Mouse (Mus musculus) CD4-positive, CD25-positive, alpha-beta regulatory T cell, adult 2 months (primary cell): Measurements from ENCODE around the gene Gbx2.

Experiments used
- DNase-seq: peaks from one replicate; pipeline ENCODE4 v3.0.0-alpha.2; 2012; ENCODE audit warnings: low read depth, low spot score

Gbx2 gene

DNA sequence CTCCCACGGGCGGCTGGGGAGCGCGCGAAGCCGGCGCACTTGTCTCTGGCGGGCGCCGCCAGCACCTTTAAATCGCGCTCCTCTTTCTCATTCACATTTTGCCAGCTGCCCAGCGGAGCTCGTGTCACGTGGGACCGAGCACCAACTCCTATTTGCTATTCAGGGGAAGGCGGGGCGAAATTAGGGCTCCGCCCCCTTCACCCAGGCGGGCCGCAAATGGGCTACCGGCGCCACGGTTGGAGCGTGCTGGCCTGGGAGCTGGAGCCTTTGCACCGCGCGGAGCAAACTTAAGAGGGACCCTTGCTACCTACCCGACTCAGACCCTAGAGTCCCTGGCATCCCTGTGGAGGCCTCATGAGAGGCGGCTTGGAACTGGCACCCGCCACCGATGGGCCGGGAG is at the start of gene Gbx2:
Gene Gbx2 (minus strand): TSS at position 60 of the 400 bp plus-strand sequence.
- no peak for DNase-seq

DNA sequence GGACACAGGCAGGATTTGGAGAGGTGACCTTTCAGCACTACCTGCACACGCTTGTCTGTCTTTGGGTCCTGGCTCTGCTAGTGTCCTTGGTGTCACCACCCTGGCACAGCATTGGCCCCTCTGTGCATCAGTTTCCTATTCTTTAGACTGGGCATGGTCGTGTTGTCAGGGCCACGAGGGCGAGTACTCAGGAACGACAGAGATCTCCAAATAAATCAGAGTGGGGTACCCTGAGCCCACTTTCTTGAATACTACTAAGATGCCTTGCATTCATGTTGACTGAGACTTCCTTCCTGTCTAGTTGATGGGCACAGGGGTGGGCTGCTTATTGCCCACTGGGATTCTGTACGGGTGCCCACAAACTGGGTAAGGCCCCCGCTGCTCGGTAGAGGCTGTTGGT is 46.3 kb upstream of the Gbx2 start:
- DNase-seq = no peak

DNA sequence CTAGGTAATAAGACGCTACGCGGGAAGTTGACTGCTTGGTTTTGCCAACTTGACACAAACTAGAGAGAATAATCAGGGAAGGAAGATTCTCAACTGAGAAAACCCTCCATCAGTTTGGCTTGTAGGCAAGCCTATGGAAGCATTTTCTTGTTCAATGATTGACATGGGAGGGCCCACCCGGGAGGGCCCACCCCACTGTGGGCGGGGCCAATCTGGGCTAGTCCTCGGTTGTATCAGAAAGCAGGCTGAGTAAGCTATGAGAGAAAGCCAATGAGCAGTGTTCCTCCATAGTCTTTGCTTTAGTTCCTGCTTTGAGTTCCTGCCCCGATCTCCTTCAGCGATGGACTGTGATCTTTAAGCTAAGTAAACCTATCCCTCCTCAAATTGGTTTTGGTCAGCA is 45.4 kb upstream of the Gbx2 start:
- DNase-seq = no peak

DNA sequence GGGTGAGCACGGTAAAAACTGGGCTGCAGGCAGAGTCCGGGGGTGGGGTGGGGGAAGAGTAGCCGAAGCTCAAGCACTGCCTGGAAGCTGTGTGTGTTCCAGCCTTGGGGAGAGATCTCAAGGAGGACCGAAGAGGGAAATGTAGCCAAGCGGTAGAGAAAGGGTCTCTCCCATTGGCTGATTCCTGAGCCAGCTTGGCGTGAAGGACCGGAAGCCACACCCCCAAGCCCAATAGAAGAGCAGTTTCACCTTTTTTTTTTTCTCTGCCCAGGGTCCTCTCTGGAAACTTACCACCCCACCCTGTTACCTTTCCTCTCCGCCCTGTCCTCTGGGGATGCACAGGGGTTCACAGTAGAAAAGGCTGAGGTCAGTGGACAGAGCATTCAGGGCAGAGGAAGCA is 43.6 kb upstream of the Gbx2 start:
- no peak for DNase-seq

DNA sequence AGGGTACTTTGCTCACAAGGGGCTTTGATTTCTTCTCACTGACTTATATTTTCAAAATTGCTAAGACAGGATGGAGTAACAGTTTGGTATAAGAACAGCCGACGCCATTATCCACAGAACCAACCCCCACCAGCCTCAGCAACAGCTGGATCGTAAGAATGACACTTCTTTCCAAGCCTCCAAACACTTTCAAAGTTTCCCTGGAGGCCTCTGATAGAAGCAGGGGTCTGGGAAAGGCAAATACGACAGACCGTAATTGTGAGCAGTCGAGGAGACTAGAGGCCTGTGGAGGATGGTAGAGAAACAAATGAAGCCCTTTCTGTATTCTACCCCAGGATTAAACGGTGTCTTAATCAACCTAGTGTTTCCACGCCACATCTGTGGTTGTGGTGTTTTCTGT is 40.9 kb upstream of the Gbx2 start:
- DNase-seq = no peak

DNA sequence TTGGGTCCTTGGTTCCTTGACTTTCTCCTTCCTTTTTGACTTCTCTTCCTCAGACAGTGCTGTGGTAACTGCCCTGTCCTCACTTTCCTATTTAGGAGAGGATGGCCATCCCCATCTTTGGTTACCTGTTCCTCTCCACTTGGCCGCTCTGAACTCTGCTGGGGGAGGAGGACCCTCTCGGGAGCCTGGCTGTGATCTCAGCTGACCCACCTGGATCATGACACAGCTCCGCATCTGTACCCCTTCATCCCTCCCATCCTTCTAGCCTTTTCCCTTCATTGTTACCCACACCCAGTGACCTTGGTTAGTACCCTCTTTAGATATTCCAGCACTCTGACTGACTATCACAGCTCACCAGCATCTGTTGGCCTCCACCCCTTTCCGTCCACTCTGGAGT is 38.7 kb upstream of the Gbx2 start:
- no peak for DNase-seq

GRCm38 (mm10) chr1:89969072-89969713 is 38.2 kb upstream of the Gbx2 start:
- no peak for DNase-seq

DNA sequence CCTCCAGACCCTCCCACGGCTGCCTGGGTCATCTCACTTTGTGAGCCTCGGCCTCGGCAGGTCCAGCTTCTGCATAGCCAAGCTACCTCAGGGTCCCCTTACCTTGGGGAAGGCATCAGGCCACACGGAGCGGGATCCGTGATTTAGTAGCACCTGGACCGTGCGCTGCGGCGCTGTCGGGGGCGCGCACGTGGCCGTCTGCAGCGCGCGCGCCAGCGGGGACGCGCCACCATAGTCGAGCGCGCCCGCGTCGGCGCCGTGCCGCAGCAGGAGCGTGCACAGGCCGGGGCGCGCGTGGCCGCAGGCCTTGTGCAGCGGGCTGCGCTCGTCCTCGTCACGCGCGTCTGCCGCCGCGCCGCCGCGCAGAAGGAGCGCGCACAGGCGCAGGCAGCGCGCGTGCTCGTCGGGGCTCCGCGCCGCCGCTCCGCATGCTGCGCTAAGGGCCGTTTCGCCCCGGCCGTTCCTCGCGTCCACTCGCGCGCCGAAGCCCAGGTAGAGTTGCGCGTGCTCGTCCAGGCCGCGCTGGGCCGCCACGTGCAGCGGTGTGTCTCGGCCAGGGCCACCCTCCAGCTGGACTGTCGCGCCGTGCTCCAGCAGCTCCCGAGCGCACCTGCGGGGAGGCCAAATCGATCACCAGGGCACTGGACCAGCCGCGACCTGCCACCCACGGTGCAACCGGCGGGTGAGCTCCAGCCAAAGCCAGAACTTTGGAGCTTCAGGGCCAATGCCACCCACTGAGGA is 37.3 kb upstream of the Gbx2 start:
- no peak for DNase-seq

- no peak for DNase-seq
These were observed 36.6 kb upstream of the Gbx2 start for GRCm38 (mm10) chr1:89967585-89967984.

GRCm38 (mm10) chr1:89964426-89964825 is 33.4 kb upstream of the Gbx2 start:
- no peak for DNase-seq

DNA sequence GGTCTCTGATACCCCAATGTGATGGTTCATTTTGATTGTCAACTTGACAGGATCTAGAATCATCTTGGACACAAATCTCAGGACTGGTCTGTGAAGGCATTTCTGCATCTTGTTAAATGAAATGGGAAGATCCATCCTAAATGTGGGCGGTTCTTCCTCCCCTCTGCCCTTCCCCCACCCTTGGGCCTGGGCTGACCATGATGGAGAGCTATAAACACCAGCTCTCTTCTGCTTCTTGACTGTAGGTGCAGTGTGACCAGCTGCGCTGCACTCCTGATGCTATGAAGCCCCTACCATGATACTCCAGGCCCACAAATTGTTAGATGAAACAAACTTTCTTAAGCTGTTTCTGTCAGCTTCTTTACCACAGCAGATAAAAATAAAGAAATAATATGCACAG is 32.3 kb upstream of the Gbx2 start:
- no peak for DNase-seq

GRCm38 (mm10) chr1:89962092-89962491 is 31.1 kb upstream of the Gbx2 start:
- DNase-seq = no peak

- DNase-seq = no peak
These were observed 28.4 kb upstream of the Gbx2 start for GRCm38 (mm10) chr1:89959393-89959792.

- peak; percentile 41 for DNase-seq
These were observed 12.2 kb upstream of the Gbx2 start for GRCm38 (mm10) chr1:89943202-89943601.

DNA sequence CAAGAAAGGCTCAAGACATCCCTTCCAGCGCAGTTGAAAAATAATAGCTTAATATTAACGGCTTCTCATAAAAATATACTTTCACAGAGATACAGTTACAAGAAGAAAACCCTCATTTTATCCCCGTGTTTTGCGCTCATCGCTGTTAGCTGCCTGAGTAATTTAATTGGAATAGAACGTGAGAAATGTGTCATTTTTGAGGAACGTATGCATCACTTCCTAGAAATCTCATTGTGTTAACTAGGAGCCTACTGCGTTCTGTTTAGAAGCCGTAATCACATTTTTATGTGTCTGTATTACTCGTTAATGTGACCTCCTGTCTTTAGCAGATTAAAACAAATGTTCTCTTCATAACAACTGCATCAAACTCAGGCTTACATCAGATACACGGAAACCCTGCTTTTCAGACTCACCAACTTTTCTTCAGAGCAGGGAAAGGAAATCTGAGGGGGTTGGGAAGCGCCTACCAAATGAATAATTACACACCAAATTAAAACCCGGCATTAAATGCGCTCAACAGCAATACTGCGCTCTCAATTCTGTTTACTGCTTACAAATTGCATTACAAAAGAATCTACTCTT is 11.5 kb upstream of the Gbx2 start:
- DNase-seq = no peak

GRCm38 (mm10) chr1:89941701-89942381 is 10.9 kb upstream of the Gbx2 start:
- DNase-seq = no peak

GRCm38 (mm10) chr1:89940961-89941524 is 10.1 kb upstream of the Gbx2 start:
- DNase-seq = no peak

DNA sequence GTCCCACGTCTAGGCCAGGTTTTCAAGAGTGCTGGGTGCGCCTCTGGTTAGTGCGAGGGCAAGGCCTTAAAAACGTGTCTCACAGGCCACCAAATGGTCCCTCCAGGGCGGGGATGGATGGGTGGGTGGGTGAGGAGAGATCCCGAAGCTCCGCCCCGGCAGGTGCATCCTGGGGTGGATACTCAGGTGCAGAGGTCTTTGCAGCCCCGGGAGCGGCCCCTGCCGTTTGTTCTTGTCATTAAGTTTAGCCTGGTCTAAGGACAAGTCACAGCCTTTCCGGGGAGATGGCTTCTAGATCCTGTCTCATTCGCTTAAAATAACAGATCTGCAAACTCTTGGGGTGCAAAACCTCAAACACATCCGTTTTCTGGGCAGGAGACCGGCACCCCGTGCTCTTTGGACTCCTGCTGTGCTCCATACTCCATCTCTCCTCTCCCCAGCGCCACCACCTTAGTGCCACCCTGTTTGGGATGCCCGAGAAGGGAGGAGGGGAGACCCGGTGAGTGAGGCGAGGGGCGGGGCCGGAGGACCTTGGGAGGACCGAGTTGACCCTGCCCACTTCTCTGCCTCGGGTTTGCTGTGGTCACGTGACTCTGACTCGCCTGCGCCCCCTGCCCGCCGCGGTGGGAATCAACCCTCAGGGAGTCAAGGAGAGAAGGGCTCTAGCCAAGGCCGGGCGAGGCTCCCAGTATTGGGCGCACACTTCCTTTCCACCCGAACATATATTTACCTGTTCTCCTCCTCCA is 9.2 kb upstream of the Gbx2 start:
- DNase-seq = peak; percentile 38

- DNase-seq = no peak
These were observed 8.6 kb upstream of the Gbx2 start for GRCm38 (mm10) chr1:89939596-89939960.

GRCm38 (mm10) chr1:89938884-89939595 is 8.1 kb upstream of the Gbx2 start:
- no peak for DNase-seq
